Mouse (Mus musculus): ENCODE data around the gene Tmtc2.
A peak's percentile ranks its signal among the peaks of the same experiment; 100 is the strongest.
"Not testable (repeated sequence)": the region's sequence is repeated elsewhere in the genome, so short reads cannot be mapped to it uniquely, and the experiment has no call there.

Tmtc2 gene

GRCm38 (mm10) chr10:105318869-105319268 lies 255.4 kb downstream of the Tmtc2 start:
- no peak for DNase-seq (ENCODE audit: extremely low read depth, low read depth, low spot score)

DNA sequence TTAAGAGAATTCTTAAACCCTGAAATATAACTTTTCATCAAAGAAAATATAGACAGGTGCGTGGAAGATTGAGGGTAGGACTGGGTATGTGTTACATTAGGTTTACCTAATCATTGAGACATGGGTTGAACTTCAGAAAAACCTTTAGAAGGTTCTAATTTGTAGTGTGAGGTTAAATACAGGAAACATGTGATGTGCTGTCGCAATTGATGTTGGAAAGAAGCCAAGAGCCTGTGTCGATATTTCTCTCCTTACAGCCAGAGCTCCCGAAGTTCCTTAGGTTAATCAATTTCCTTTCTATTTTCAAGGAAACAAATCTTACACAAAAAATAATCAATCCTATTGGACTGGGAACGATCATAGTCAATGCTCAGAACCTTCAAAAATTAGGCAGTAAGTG lies 261.3 kb downstream of the Tmtc2 start:
- no peak for DNase-seq (ENCODE audit: extremely low read depth, low read depth, low spot score)

DNA sequence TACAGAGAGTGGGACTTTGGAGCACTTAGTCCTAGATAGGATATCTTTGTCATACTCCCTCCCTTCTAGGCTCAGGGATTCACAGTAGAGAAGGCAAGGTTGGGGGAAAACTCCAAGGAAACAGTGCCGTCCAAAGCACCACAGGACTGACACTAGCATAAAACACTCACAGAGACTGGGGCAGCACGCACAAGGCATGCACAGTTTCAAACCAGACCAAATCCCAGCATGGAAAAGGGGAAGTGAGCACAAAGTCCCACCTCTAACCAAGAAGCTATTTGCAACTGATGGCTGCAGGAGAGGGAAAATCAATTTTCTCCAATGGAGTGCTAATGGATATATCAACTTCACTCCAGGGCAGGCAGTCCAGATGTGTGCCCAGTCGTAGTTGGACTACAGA lies 276.7 kb downstream of the Tmtc2 start:
- no peak for DNase-seq (ENCODE audit: extremely low read depth, low read depth, low spot score)

GRCm38 (mm10) chr10:105292961-105293360 lies 281.3 kb downstream of the Tmtc2 start:
- no peak for DNase-seq (ENCODE audit: extremely low read depth, low read depth, low spot score)

DNA sequence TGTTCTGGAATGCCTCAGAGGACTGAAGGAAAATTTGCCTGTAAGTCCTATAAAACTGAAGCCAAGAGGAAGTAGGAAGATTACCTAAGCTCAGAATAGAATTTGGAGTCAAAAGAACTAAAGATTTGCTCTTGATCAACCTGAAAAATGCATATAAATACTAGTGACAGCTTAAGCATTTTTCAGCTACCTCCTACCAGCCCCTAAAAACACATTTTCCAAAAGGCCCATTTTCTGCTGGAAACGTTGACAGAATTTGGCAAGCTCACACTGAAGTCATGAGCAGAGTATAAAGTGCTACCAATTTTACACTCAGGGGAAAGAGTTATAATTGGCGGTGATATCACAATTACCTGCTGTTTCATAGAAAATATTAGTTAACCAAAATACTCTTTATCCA lies 285.8 kb downstream of the Tmtc2 start:
- no peak for DNase-seq (ENCODE audit: extremely low read depth, low read depth, low spot score)

DNA sequence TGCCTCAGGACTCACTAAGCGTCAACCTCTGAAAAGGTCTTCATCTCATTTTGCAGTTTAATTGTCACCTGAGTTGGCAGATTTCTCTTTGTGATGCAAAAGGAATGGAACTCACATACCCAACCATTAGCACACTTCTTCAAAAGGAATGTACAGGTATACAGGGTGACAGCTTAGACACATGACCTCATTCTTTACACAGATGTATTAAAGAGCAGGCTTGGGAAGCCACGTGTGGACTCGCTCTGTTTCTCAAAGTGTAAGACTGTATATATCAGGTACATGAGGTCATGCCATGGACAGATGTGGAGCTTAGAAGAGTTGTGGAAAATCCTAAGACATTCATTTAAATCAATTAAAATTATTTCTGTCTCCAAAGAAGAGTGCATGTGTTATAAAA lies 286.7 kb downstream of the Tmtc2 start:
- no peak for DNase-seq (ENCODE audit: extremely low read depth, low read depth, low spot score)

GRCm38 (mm10) chr10:105287064-105287463 lies 287.2 kb downstream of the Tmtc2 start:
- DNase-seq (ENCODE audit: extremely low read depth, low read depth, low spot score): no peak

GRCm38 (mm10) chr10:105286221-105286620 lies 288.0 kb downstream of the Tmtc2 start:
- no peak for DNase-seq (ENCODE audit: extremely low read depth, low read depth, low spot score)

- DNase-seq (ENCODE audit: extremely low read depth, low read depth, low spot score): no peak
Observed at GRCm38 (mm10) chr10:105284171-105284570, 290.1 kb downstream of the Tmtc2 start.

GRCm38 (mm10) chr10:105280933-105281332 lies 293.3 kb downstream of the Tmtc2 start:
- DNase-seq (ENCODE audit: extremely low read depth, low read depth, low spot score): no peak

DNA sequence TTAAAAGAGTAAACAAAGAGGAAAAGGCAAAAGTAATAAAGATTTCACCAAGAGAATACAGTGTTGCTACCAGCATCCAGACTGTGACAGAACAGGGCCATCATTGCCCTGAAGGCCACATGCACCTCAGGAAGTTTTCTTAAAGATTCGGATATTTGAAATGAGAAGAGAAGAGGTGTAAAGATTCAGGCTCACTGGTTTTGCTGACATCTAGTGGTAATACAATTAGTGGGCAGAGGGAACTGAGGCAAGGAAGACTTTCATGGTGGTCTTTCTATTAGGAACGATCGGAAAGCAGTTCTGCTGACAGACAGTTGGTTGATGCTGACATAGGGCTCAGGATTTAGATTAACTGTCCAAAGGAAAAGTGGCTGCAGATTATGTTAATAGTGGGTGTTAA lies 314.2 kb downstream of the Tmtc2 start:
- no peak for DNase-seq (ENCODE audit: extremely low read depth, low read depth, low spot score)

DNA sequence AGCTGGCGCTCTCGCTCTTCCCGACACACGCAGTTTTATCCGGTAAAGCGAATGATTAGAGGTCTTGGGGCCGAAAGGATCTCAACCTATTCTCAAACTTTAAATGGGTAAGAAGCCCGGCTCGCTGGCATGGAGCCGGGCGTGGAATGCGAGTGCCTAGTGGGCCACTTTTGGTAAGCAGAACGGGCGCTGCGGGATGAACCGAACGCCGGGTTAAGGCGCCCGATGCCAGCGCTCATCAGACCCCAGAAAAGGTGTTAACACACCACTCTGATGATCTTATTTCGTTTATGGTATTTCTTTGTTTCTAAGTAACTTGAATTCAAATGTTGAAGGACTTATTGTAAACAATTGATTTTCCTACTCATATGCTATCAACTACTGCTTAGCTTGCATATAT lies 336.0 kb downstream of the Tmtc2 start:
- not testable (repeated sequence) for DNase-seq (ENCODE audit: extremely low read depth, low read depth, low spot score)

- no peak for DNase-seq (ENCODE audit: extremely low read depth, low read depth, low spot score)
Observed at GRCm38 (mm10) chr10:105232864-105233263, 341.4 kb downstream of the Tmtc2 start.

DNA sequence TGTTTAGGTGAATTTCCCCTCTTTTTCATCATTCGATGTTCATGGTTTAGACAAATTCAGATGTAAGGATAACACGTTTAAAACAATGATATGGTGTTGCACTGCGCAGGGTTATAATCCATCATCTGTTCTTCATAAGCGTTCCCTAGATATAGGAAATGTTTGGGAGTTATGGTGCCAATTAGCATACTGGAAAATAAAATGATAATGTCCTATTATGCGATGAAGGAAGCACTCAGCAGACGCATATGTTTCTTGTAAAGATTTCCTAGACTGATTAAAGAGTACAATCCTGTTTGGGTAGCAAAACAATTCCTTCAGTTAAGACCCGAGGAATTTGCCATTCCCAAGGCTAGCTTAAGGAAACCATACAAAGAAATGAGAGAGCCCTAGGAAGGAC lies 343.8 kb downstream of the Tmtc2 start:
- DNase-seq (ENCODE audit: extremely low read depth, low read depth, low spot score): no peak

- no peak for DNase-seq (ENCODE audit: extremely low read depth, low read depth, low spot score)
Observed at GRCm38 (mm10) chr10:105228623-105229022, 345.6 kb downstream of the Tmtc2 start.

GRCm38 (mm10) chr10:105227631-105228030 lies 346.6 kb downstream of the Tmtc2 start:
- DNase-seq (ENCODE audit: extremely low read depth, low read depth, low spot score): no peak

GRCm38 (mm10) chr10:105225714-105226113 lies 348.5 kb downstream of the Tmtc2 start:
- no peak for DNase-seq (ENCODE audit: extremely low read depth, low read depth, low spot score)

DNA sequence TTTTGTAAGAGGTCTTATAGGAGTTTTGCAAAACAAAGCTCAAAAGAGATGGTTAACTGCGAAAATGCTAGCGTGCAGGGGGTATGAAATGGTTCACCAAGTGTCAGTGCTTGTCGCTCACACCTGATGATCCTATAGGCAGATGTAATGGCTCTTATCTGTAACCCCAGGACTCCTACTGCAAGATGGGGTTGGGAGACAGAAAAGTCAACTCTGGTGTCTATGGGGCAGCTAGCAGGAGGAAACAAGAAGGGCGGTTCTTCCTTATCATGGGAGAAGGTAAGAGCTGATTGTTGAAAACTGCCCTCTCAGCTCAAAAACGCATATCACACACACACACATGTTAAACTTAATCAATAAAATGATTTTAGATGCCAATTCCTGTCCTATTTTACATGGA lies 351.3 kb downstream of the Tmtc2 start:
- DNase-seq (ENCODE audit: extremely low read depth, low read depth, low spot score): no peak

DNA sequence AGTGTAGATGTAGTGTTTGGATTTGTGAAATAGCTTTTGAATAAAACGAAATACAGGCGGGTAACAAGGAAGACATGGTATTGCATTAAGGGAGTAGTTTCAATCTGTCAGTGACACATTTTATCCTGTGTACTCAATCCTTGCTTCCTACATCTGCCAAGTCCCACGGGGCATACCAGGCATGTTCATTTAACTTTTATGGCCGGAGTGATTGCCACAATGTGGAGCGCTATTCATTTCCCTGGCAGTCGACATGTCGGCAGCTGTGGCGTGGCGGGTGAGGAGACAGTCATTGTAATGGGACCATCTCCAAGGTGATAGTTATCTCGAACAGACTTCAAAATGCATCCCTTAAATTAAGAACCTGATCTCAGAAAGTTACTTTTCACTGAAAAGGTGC lies 372.8 kb downstream of the Tmtc2 start:
- DNase-seq (ENCODE audit: extremely low read depth, low read depth, low spot score): peak; percentile 25

DNA sequence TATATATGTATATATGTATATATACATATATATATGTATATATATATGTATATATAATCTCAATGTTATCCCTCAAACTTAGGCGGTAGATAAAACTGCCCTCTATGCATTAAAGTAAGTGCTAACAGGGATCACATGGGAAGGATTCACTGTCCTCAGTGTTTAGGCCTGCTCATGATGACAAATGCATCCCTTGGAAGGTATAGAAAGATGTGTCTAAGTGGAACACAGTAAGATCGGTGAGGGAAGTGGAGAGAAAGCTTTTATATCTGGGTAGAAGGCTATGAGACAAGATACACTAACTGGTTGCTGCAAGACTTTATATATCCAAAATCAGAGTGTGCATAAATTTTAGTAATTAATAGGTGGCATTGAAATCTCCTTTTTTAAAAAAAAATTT lies 373.6 kb downstream of the Tmtc2 start:
- no peak for DNase-seq (ENCODE audit: extremely low read depth, low read depth, low spot score)

DNA sequence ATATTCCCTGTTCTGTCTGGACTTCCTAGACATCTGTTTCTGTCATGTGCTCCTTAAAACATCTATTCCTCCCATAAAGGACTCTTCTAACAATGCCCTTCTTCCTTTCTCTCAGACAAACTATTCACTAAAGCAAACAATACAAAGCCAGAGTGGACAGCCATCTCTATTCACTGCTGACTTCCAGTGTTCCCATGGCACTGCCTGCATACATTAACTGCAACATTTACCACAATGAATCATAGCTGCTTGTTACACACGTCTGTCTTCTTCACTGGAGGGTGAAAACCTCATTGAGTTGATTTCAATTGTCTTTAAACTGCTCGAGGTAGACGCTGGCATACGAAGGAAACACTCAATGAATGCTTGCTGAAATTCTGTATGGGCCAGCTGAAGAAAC lies 374.2 kb downstream of the Tmtc2 start:
- no peak for DNase-seq (ENCODE audit: extremely low read depth, low read depth, low spot score)

DNA sequence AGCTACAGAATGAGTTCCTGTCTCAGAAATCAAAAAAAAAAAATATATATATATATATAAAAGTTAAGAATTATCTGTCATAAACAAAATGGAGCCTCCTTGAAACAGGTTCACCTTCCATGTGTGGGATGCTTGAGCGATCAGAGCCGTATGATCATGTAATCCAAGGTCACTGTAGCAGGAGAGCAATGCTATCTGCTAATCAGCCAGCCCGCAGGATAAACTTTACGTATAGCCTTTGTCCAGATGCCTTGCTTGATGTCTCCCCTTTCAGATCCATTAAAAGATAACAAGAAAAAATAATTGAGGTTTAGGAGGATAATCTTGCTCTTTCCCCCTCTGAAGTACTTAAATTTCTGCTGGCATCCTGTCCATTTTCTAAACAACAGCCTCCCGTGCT lies 374.7 kb downstream of the Tmtc2 start:
- DNase-seq (ENCODE audit: extremely low read depth, low read depth, low spot score): no peak

DNA sequence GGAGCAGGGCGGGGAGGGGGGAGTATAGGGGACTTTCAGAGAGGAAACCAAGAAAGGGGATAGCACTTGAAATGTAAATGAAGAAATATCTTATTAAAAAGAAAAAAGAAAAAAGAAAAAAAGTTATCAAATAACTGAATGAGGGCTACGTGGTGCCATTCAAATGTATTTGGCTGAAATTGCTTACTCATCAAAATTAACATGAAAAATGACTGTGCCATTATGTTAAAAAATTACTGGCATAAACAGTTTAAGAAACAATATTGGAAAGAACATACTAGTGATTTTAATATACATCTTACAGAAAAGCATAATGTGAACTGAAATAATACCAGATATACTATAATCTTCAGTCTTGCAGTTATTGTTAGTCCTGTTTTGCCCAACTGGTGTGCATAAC lies 378.9 kb downstream of the Tmtc2 start:
- DNase-seq (ENCODE audit: extremely low read depth, low read depth, low spot score): no peak

All from fat pad, adult 2 months (tissue).